Mouse (Mus musculus): ENCODE data around the gene Mapk10. TPM values are rescaled to one million over a fixed set of nuclear protein-coding genes. Genes with fewer than 3 reads are reported as not detected.

Gene Mapk10
- total and polyA plus RNA-seq, 2 experiments from 2014 or later: 35.8 to 99.8 TPM

DNA sequence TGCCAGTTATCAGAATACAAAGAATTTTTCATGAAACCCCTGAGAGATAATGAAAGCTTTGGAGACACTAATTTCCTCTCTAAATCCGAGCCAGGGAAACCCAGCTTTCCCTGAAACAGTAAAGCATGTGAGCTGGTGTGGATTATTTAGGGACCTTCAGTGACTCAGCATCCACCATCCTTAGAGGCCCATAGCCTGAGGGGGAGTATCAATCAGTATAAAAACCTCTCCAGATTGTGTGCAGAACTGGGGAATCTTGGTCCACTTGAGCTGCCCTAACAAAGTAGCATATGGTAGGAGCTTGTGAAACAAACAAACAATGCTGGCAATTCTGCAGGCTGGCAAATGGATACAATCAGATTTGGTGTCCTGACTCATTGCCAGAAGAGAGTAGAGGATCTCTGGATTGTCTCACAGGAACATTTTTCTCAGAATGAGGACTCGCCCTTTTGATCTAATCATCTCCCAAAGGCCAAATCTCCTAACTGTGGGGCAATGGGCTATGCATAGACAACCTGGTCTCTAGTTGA is 13.3 kb downstream of the Mapk10 start:
- peaks cover 7% of the 10 kb centered on the region for H3K36me3 ChIP-seq (ENCODE audit: insufficient read depth, low read length)
- no peak overlapping the region for H3K27ac ChIP-seq (ENCODE audit: low read depth, low read length)
- ATAC-seq (ENCODE audit: low FRiP score) (no peak), DNase-seq (ENCODE audit: low spot score) (no peak)
- no peaks in the 10 kb centered on the region for H3K27me3 ChIP-seq (ENCODE audit: insufficient read depth, low read length)
- no peaks in the 10 kb centered on the region for H3K4me1 ChIP-seq (ENCODE audit: insufficient read depth, low read length)
- H3K9me3 ChIP-seq (ENCODE audit: low read length): no peaks in the 10 kb centered on the region
- no peak overlapping the region for H3K4me3 ChIP-seq (ENCODE audit: low read depth, low read length)
- no peak overlapping the region for H3K4me2 ChIP-seq (ENCODE audit: low read depth, low read length, poor library complexity, severe bottlenecking)
- WGBS: 50% methylated on average over 2 of the region's 2 CpGs
- no peak for TF ChIP-seq CTCF (IDR thresholded peaks at IDR 0.05)
- no peak overlapping the region for H3K9ac ChIP-seq (replicated peaks; ENCODE audit: low read length, poor library complexity, severe bottlenecking)

DNA sequence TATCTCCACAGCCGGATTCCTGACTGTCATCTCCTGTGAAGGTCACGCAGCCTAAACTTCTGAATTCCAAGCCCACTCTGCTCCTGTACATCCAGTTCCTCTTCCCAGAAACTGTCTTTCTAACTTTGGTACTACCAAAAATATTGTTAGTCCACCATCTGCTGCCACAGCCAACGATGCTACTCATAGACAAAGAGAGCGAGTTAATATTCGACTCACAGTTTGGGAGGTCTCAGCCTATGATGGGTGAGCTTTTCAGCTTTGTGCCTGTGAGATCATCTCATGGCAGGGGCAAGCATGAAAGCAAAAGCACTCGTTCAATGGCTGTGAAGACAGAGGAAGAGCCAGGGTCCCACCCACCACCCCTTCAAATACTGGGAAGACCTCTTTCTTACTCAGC is 16.6 kb downstream of the Mapk10 start:
- ATAC-seq (ENCODE audit: low FRiP score) (no peak), DNase-seq (ENCODE audit: low spot score) (no peak)
- H3K4me3 ChIP-seq (ENCODE audit: low read depth, low read length): no peak overlapping the region
- no peak overlapping the region for H3K4me2 ChIP-seq (ENCODE audit: low read depth, low read length, poor library complexity, severe bottlenecking)
- no peaks in the 10 kb centered on the region; the same call in 1 of the 2 replicates for H3K4me1 ChIP-seq (ENCODE audit: insufficient read depth, low read length)
- H3K9me3 ChIP-seq (ENCODE audit: low read length): no peaks in the 10 kb centered on the region
- no peak overlapping the region for H3K27ac ChIP-seq (ENCODE audit: low read depth, low read length)
- H3K27me3 ChIP-seq (ENCODE audit: insufficient read depth, low read length): no peaks in the 10 kb centered on the region
- WGBS: 55% methylated on average over 6 of the region's 6 CpGs
- no peak overlapping the region for H3K9ac ChIP-seq (replicated peaks; ENCODE audit: low read length, poor library complexity, severe bottlenecking)
- H3K36me3 ChIP-seq (ENCODE audit: insufficient read depth, low read length): no peaks in the 10 kb centered on the region
- no peak for TF ChIP-seq CTCF (IDR thresholded peaks at IDR 0.05)

- Histone ChIP-seq H3K36me3 (ENCODE audit: insufficient read depth, low read length) (no peaks in the 10 kb centered on the region), H3K4me2 (ENCODE audit: low read depth, low read length, poor library complexity, severe bottlenecking) (no peak overlapping the region), H3K27me3 (ENCODE audit: insufficient read depth, low read length) (no peaks in the 10 kb centered on the region), H3K4me3 (ENCODE audit: low read depth, low read length) (no peak overlapping the region), H3K27ac (ENCODE audit: low read depth, low read length) (no peak overlapping the region), H3K9ac (replicated peaks; ENCODE audit: low read length, poor library complexity, severe bottlenecking) (no peak overlapping the region), H3K9me3 (ENCODE audit: low read length) (no peaks in the 10 kb centered on the region), H3K4me1 (ENCODE audit: insufficient read depth, low read length) (no peaks in the 10 kb centered on the region; the same call in 1 of the 2 replicates)
- DNase-seq (ENCODE audit: low spot score): no peak
- WGBS: 80% methylated on average over 3 of the region's 3 CpGs
- TF ChIP-seq CTCF (IDR thresholded peaks at IDR 0.05): no peak
- no peak for ATAC-seq (ENCODE audit: low FRiP score)
Observed at GRCm38 (mm10) chr5:103193700-103194099, 17.4 kb downstream of the Mapk10 start.

- H3K27me3 ChIP-seq (ENCODE audit: insufficient read depth, low read length): no peaks in the 10 kb centered on the region
- no peak for TF ChIP-seq CTCF (IDR thresholded peaks at IDR 0.05)
- H3K4me3 ChIP-seq (ENCODE audit: low read depth, low read length): no peak overlapping the region
- no peak overlapping the region for H3K9ac ChIP-seq (replicated peaks; ENCODE audit: low read length, poor library complexity, severe bottlenecking)
- no peaks in the 10 kb centered on the region; the same call in 1 of the 2 replicates for H3K4me1 ChIP-seq (ENCODE audit: insufficient read depth, low read length)
- DNase-seq (ENCODE audit: low spot score) (peak; percentile 40), ATAC-seq (ENCODE audit: low FRiP score) (no peak)
- H3K36me3 ChIP-seq (ENCODE audit: insufficient read depth, low read length): no peaks in the 10 kb centered on the region
- WGBS: 15% methylated on average over 4 of the region's 4 CpGs
- no peak overlapping the region for H3K4me2 ChIP-seq (ENCODE audit: low read depth, low read length, poor library complexity, severe bottlenecking)
- H3K27ac ChIP-seq (ENCODE audit: low read depth, low read length): no peak overlapping the region
- H3K9me3 ChIP-seq (ENCODE audit: low read length): 0 out of 2 replicates have a peak, but pooled peaks cover 4% of the 10 kb centered on the region
Observed at GRCm38 (mm10) chr5:103191577-103191976, 19.6 kb downstream of the Mapk10 start.

- no peak overlapping the region for H3K4me3 ChIP-seq (ENCODE audit: low read depth, low read length)
- 0 out of 2 replicates have a peak, but pooled peaks cover 4% of the 10 kb centered on the region for H3K9me3 ChIP-seq (ENCODE audit: low read length)
- DNase-seq (ENCODE audit: low spot score) (no peak), ATAC-seq (ENCODE audit: low FRiP score) (no peak)
- H3K36me3 ChIP-seq (ENCODE audit: insufficient read depth, low read length): no peaks in the 10 kb centered on the region
- no peak overlapping the region for H3K4me2 ChIP-seq (ENCODE audit: low read depth, low read length, poor library complexity, severe bottlenecking)
- no peak overlapping the region for H3K27ac ChIP-seq (ENCODE audit: low read depth, low read length)
- 91% methylated on average over 1 of the region's 1 CpGs for WGBS
- H3K27me3 ChIP-seq (ENCODE audit: insufficient read depth, low read length): no peaks in the 10 kb centered on the region
- H3K9ac ChIP-seq (replicated peaks; ENCODE audit: low read length, poor library complexity, severe bottlenecking): no peak overlapping the region
- no peak for TF ChIP-seq CTCF (IDR thresholded peaks at IDR 0.05)
- no peaks in the 10 kb centered on the region for H3K4me1 ChIP-seq (ENCODE audit: insufficient read depth, low read length)
Observed at GRCm38 (mm10) chr5:103184256-103184655, 26.9 kb downstream of the Mapk10 start.

GRCm38 (mm10) chr5:103181622-103182021 is 29.5 kb downstream of the Mapk10 start:
- no peak overlapping the region for H3K4me3 ChIP-seq (ENCODE audit: low read depth, low read length)
- 94% methylated on average over 10 of the region's 10 CpGs for WGBS

More at GRCm38 (mm10) chr5:103181622-103182021, 29.5 kb downstream of the Mapk10 start:
- DNase-seq (ENCODE audit: low spot score): no peak
- Histone ChIP-seq H3K27ac (ENCODE audit: low read depth, low read length) (no peak overlapping the region), H3K4me2 (ENCODE audit: low read depth, low read length, poor library complexity, severe bottlenecking) (no peak overlapping the region), H3K9ac (replicated peaks; ENCODE audit: low read length, poor library complexity, severe bottlenecking) (no peak overlapping the region), H3K9me3 (ENCODE audit: low read length) (no peaks in the 10 kb centered on the region), H3K36me3 (ENCODE audit: insufficient read depth, low read length) (no peaks in the 10 kb centered on the region), H3K4me1 (ENCODE audit: insufficient read depth, low read length) (no peaks in the 10 kb centered on the region; the same call in 1 of the 2 replicates), H3K27me3 (ENCODE audit: insufficient read depth, low read length) (no peaks in the 10 kb centered on the region)
- TF ChIP-seq CTCF (IDR thresholded peaks at IDR 0.05): no peak
- ATAC-seq (ENCODE audit: low FRiP score): no peak

Data from midbrain, postnatal 0 days (tissue).